Mouse (Mus musculus) lung, adult 2 months (tissue): ENCODE measurements at regions not wholly inside any gene's neighbourhood (a gene's known extent, or its start where the extent isn't known, plus 50 kb on each side); places are given as distances from the start of the nearest gene placed in this dataset.

Experiments used
- CTCF ChIP-seq: fragments of 200-500 bp; IDR thresholded peaks from 2 replicates; pipeline ENCODE4 v1.5.1; 2011; ENCODE audit warnings: mild to moderate bottlenecking, low read length, control low read depth; ENCODE audit not compliant: insufficient read depth
- POLR2A ChIP-seq: fragments of 200-500 bp; IDR thresholded peaks from 2 replicates; pipeline ENCODE4 v1.6.1; 2011; ENCODE audit warnings: low read depth, mild to moderate bottlenecking, control low read depth, low read length, borderline replicate concordance; ENCODE audit errors: extremely low read depth

- TF ChIP-seq CTCF (no peak), POLR2A (no peak)
These were observed 875.1 kb upstream of the Lcorl start for GRCm38 (mm10) chr5:46732510-46732909.
